Mouse (Mus musculus) liver, adult 2 months (tissue): Measurements from ENCODE around the gene Bach2.

Experiments used
- CTCF ChIP-seq: fragments of 200-500 bp; IDR thresholded peaks from 2 replicates; pipeline ENCODE4 v1.5.1; 2011; ENCODE audit warnings: low read depth, low read length, control low read depth
- POLR2A ChIP-seq: fragments of 200-500 bp; IDR thresholded peaks from 2 replicates; pipeline ENCODE4 v1.6.1; 2011; ENCODE audit warnings: low read length, control low read depth; ENCODE audit not compliant: insufficient read depth; ENCODE audit errors: extremely low read depth

GRCm38 (mm10) chr4:32347711-32348110 lies 109.1 kb downstream of the Bach2 start:
- TF ChIP-seq POLR2A (no peak), CTCF (no peak)
